Mouse (Mus musculus): ENCODE measurements at regions not wholly inside any gene's neighbourhood (a gene's known extent, or its start where the extent isn't known, plus 50 kb on each side); places are given as distances from the start of the nearest gene placed in this dataset.

DNA sequence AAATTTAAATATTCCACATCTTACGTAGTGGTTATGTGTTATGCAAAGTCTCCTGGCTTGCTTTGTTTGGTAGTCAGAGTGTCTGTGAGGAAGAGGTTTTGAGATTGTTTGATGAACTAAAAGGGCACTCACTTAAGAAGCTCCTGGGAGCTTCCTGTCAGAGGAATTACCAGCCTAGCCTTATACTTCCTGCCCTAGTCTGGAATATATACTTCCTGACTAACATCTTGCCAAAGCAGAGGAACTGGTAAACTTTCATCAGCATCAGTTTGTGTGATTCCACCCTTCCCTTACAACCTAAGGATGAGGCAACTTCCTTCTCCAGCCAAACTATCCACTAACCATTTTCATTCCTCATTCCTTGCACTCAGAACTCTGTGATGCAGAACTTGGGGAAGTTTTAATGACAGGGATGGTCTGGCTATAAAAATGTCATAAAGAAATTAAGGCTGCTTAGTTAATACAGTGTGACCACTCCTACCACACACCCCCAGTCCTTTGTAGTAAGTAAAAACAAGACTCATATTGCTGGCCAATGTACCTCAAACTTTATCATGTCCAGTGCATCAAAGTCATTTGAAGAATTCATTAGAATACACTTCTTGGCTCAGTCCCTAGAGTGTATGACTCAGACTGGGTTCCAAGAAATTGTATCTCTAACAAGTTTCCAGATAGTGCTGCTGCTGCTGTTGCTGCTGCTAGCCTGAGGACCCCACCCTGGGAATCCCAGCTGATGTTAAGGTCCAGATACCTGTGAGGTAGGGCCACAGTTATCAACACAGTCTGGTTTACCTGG is 133.4 kb upstream of the Ccdc122 start:
- no peak for TF ChIP-seq CTCF (IDR thresholded peaks at IDR 0.05; ENCODE audit: borderline replicate concordance, control insufficient read depth, extremely low read depth, insufficient read depth, low read length, poor library complexity)
- TF ChIP-seq POLR2A (IDR thresholded peaks at IDR 0.05; ENCODE audit: control insufficient read depth, extremely low read depth, insufficient read depth, low read length, poor library complexity) = no peak

Data from thymus, adult 2 months (tissue).